Mouse (Mus musculus) kidney, embryonic 14.5 days (tissue): ENCODE results near the gene Sbk1. TPM values are rescaled to one million over a fixed set of nuclear protein-coding genes. Genes with fewer than 3 reads are reported as not detected.

Source experiments
- ATAC-seq: fragments of 200-750 bp; cut with Nextera tagmentation; 2 replicates; pipeline ENCODE4 v1.8.0; 2017; ENCODE audit warnings: moderate number of reproducible peaks, mild to moderate bottlenecking, moderate TSS enrichment, moderate library complexity; ENCODE audit not compliant: low FRiP score, low TSS enrichment
- H3K27ac ChIP-seq: fragments of 300-500 bp; sonication (generic); 2 replicates; pipeline ENCODE4 v1.5.1; 2014; ENCODE audit warnings: low read depth, mild to moderate bottlenecking, low read length, moderate library complexity, mixed read lengths
- H3K27me3 ChIP-seq: fragments of 300-500 bp; sonication (generic); 2 replicates; pipeline ENCODE4 v1.6.1; 2014; ENCODE audit warnings: mild to moderate bottlenecking, low read length; ENCODE audit not compliant: control insufficient read depth, insufficient read depth
- H3K36me3 ChIP-seq: fragments of 300-500 bp; sonication (generic); 2 replicates; pipeline ENCODE4 v1.6.1; 2014; ENCODE audit warnings: low read length, mixed read lengths; ENCODE audit not compliant: control insufficient read depth, insufficient read depth
- H3K4me1 ChIP-seq: fragments of 300-500 bp; sonication (generic); 2 replicates; pipeline ENCODE4 v1.6.1; 2014; ENCODE audit warnings: low read length, mixed read lengths; ENCODE audit not compliant: control insufficient read depth, insufficient read depth
- H3K4me2 ChIP-seq: fragments of 300-500 bp; sonication (generic); replicated peaks from 2 replicates; pipeline ENCODE4 v1.6.1; 2014; ENCODE audit warnings: low read depth, mild to moderate bottlenecking, low read length
- H3K4me3 ChIP-seq: fragments of 300-500 bp; sonication (generic); 2 replicates; pipeline ENCODE4 v1.5.1; 2014; ENCODE audit warnings: mild to moderate bottlenecking, low read length
- H3K9ac ChIP-seq: fragments of 300-500 bp; sonication (generic); 2 replicates; pipeline ENCODE4 v1.6.1; 2014; ENCODE audit warnings: low read depth, mild to moderate bottlenecking, low read length, moderate library complexity
- H3K9me3 ChIP-seq: fragments of 300-500 bp; sonication (generic); 2 replicates; pipeline ENCODE4 v1.6.1; 2016; ENCODE audit warnings: low read length; ENCODE audit not compliant: control insufficient read depth
- WGBS: fragments of 180-500 bp; shearing (Covaris S2); extraction: QIAGEN DNeasy Blood & Tissue Kit; methylation state at CpG from one replicate; pipeline ENCODE4 v1.1.7; 2014; 5-methylcytosine and 5-hydroxymethylcytosine counted together
- polyA plus RNA-seq: library from polyadenylated mRNA; unstranded; fragments of >200 nt; fragmentation: Nextera tagmentation; extraction: Ambion mirVana; gene quantifications from 2 replicates; pipeline ENCODE4 v1.2.1, GENCODE M21; 2014

Gene Sbk1
- polyA plus RNA-seq, 1 experiment from 2014 or later = 52.0 TPM

GRCm38 (mm10) chr7:126330693-126331092, 58.3 kb downstream of the Sbk1 start:
- Histone ChIP-seq H3K4me3 (no peak overlapping the region), H3K4me1 (no peaks in the 10 kb centered on the region), H3K27me3 (no peaks in the 10 kb centered on the region), H3K4me2 (no peak overlapping the region), H3K9me3 (no peaks in the 10 kb centered on the region), H3K36me3 (no peaks in the 10 kb centered on the region), H3K9ac (no peak overlapping the region), H3K27ac (no peak overlapping the region)
- no peak for ATAC-seq
- 50% methylated on average over 2 of the region's 2 CpGs for WGBS

- no peak for ATAC-seq
- H3K4me2 ChIP-seq = no peak overlapping the region
- H3K36me3 ChIP-seq = no peaks in the 10 kb centered on the region
- H3K9ac ChIP-seq = no peak overlapping the region
- no peaks in the 10 kb centered on the region for H3K4me1 ChIP-seq
- no peak overlapping the region for H3K27ac ChIP-seq
- H3K27me3 ChIP-seq = no peaks in the 10 kb centered on the region
- H3K9me3 ChIP-seq = no peaks in the 10 kb centered on the region
- H3K4me3 ChIP-seq = no peak overlapping the region
- WGBS = 81% methylated on average over 3 of the region's 3 CpGs
Measured at GRCm38 (mm10) chr7:126332691-126333090, 60.3 kb downstream of the Sbk1 start.

- 0 out of 2 replicates have a peak, but pooled peaks cover 4% of the 10 kb centered on the region for H3K4me1 ChIP-seq
- 86% methylated on average over 1 of the region's 1 CpGs for WGBS
- no peaks in the 10 kb centered on the region for H3K9me3 ChIP-seq
- no peaks in the 10 kb centered on the region for H3K27me3 ChIP-seq
- no peak overlapping the region for H3K4me3 ChIP-seq
- no peaks in the 10 kb centered on the region for H3K36me3 ChIP-seq
- no peak for ATAC-seq
- no peak overlapping the region for H3K4me2 ChIP-seq
- no peak overlapping the region for H3K27ac ChIP-seq
- no peak overlapping the region for H3K9ac ChIP-seq
Measured at GRCm38 (mm10) chr7:126335556-126335955, 63.1 kb downstream of the Sbk1 start.

GRCm38 (mm10) chr7:126338906-126339305, 66.5 kb downstream of the Sbk1 start:
- Histone ChIP-seq H3K4me3 (no peak overlapping the region), H3K9ac (no peak overlapping the region), H3K4me2 (no peak overlapping the region), H3K36me3 (no peaks in the 10 kb centered on the region), H3K27ac (no peak overlapping the region), H3K4me1 (0 out of 2 replicates have a peak, but pooled peaks cover 8% of the 10 kb centered on the region), H3K27me3 (no peaks in the 10 kb centered on the region), H3K9me3 (no peaks in the 10 kb centered on the region)
- ATAC-seq = no peak
- 71% methylated on average over 8 of the region's 8 CpGs for WGBS

GRCm38 (mm10) chr7:126339521-126339971, 67.1 kb downstream of the Sbk1 start:
- H3K4me2 ChIP-seq = no peak overlapping the region
- 0 out of 2 replicates have a peak, but pooled peaks cover 8% of the 10 kb centered on the region for H3K4me1 ChIP-seq
- no peak for ATAC-seq
- H3K27ac ChIP-seq = no peak overlapping the region
- H3K4me3 ChIP-seq = no peak overlapping the region
- no peaks in the 10 kb centered on the region for H3K27me3 ChIP-seq
- H3K36me3 ChIP-seq = no peaks in the 10 kb centered on the region
- 75% methylated on average over 8 of the region's 8 CpGs for WGBS
- H3K9me3 ChIP-seq = no peaks in the 10 kb centered on the region
- no peak overlapping the region for H3K9ac ChIP-seq

- Histone ChIP-seq H3K36me3 (no peaks in the 10 kb centered on the region), H3K27ac (no peak overlapping the region), H3K9me3 (no peaks in the 10 kb centered on the region), H3K9ac (no peak overlapping the region), H3K4me3 (no peak overlapping the region), H3K27me3 (no peaks in the 10 kb centered on the region), H3K4me1 (0 out of 2 replicates have a peak, but pooled peaks cover 8% of the 10 kb centered on the region), H3K4me2 (no peak overlapping the region)
- WGBS = 57% methylated on average over 6 of the region's 6 CpGs
- ATAC-seq = 0 out of 2 replicates have a peak, but pooled peaks have one; percentile 43
Measured at GRCm38 (mm10) chr7:126340206-126340618, 67.8 kb downstream of the Sbk1 start.

GRCm38 (mm10) chr7:126340896-126341295, 68.5 kb downstream of the Sbk1 start:
- no peak for ATAC-seq
- WGBS = 55% methylated on average over 6 of the region's 6 CpGs
- H3K27ac ChIP-seq = peak overlapping the region; percentile 30; the same call in 1 of the 2 replicates

More at GRCm38 (mm10) chr7:126340896-126341295, 68.5 kb downstream of the Sbk1 start:
- H3K9ac ChIP-seq = no peak overlapping the region
- no peaks in the 10 kb centered on the region for H3K36me3 ChIP-seq
- H3K4me3 ChIP-seq = no peak overlapping the region
- 0 out of 2 replicates have a peak, but pooled peaks cover 8% of the 10 kb centered on the region for H3K4me1 ChIP-seq
- no peaks in the 10 kb centered on the region for H3K27me3 ChIP-seq
- no peaks in the 10 kb centered on the region for H3K9me3 ChIP-seq
- no peak overlapping the region for H3K4me2 ChIP-seq

Other genes starting within 250 kb of the Sbk1 start
- 0.50 and 0.51 TPM in 2 replicates for gene Gsg1l, start 190.2 kb upstream of the Sbk1 start, polyA plus RNA-seq
- 52.5 and 77.9 TPM in 2 replicates for gene Xpo6, start 72.1 kb upstream of the Sbk1 start, polyA plus RNA-seq
- gene Lat, start 97.0 kb downstream of the Sbk1 start, polyA plus RNA-seq = 1.9 and 2.9 TPM in 2 replicates
- gene Spns1, start 104.8 kb downstream of the Sbk1 start, polyA plus RNA-seq = 41.8 and 54.6 TPM in 2 replicates
- gene Nfatc2ip, start 124.1 kb downstream of the Sbk1 start, polyA plus RNA-seq = 2.8 and 4.1 TPM in 2 replicates
- not detected in 2 replicates for gene Cd19, start 142.3 kb downstream of the Sbk1 start, polyA plus RNA-seq
- gene Rabep2, start 156.1 kb downstream of the Sbk1 start, polyA plus RNA-seq = 24.8 and 30.5 TPM in 2 replicates
- 1.3 and 1.6 TPM in 2 replicates for gene Atp2a1, start 190.5 kb downstream of the Sbk1 start, polyA plus RNA-seq
- 36.9 and 47.1 TPM in 2 replicates for gene Sh2b1, start 202.8 kb downstream of the Sbk1 start, polyA plus RNA-seq
- gene Tufm, start 214.7 kb downstream of the Sbk1 start, polyA plus RNA-seq = 145 and 159 TPM in 2 replicates
- 39.9 and 59.7 TPM in 2 replicates for gene Atxn2l, start 230.8 kb downstream of the Sbk1 start, polyA plus RNA-seq